Mouse (Mus musculus) brain, embryonic 18.5 days (tissue): ENCODE results near the gene Sp6.

Source experiments
- DNase-seq: peaks from one replicate; pipeline ENCODE4 v3.0.0-alpha.2; 2012; ENCODE audit warnings: low read depth, low spot score

The Sp6 gene

GRCm38 (mm10) chr11:96982355-96982754 is 30.8 kb upstream of the Sp6 start:
- DNase-seq, result no peak

GRCm38 (mm10) chr11:96982859-96983258 is 30.3 kb upstream of the Sp6 start, which contains the start of gene Sp2:
Gene Sp2 (minus strand): TSS chr11:96982959.
- DNase-seq, result no peak

GRCm38 (mm10) chr11:96984903-96985302 is 28.3 kb upstream of the Sp6 start:
- no peak for DNase-seq

GRCm38 (mm10) chr11:96986463-96986862 is 26.7 kb upstream of the Sp6 start:
- no peak for DNase-seq

- no peak for DNase-seq
Observed at GRCm38 (mm10) chr11:96987873-96988655, 25.1 kb upstream of the Sp6 start.

GRCm38 (mm10) chr11:96991501-96991900 is 21.7 kb upstream of the Sp6 start:
- no peak for DNase-seq

GRCm38 (mm10) chr11:96992722-96993311 is 20.4 kb upstream of the Sp6 start:
- no peak for DNase-seq

GRCm38 (mm10) chr11:96995031-96995430 is 18.2 kb upstream of the Sp6 start:
- no peak for DNase-seq

GRCm38 (mm10) chr11:96995836-96996772 is 17.1 kb upstream of the Sp6 start:
- no peak for DNase-seq

GRCm38 (mm10) chr11:96996773-96997379 is 16.3 kb upstream of the Sp6 start:
- DNase-seq, result no peak

- no peak for DNase-seq
Observed at GRCm38 (mm10) chr11:96997380-96997956, 15.7 kb upstream of the Sp6 start.

- DNase-seq, result no peak
Observed at GRCm38 (mm10) chr11:97003170-97003569, 10.0 kb upstream of the Sp6 start.

GRCm38 (mm10) chr11:97007093-97007794 is 6.0 kb upstream of the Sp6 start:
- DNase-seq, result no peak

GRCm38 (mm10) chr11:97009198-97009790 is 3.9 kb upstream of the Sp6 start:
- no peak for DNase-seq

- no peak for DNase-seq
Observed at GRCm38 (mm10) chr11:97017696-97018582, 4.7 kb downstream of the Sp6 start.

GRCm38 (mm10) chr11:97018583-97019344 is 5.6 kb downstream of the Sp6 start:
- no peak for DNase-seq

- DNase-seq, result no peak
Observed at GRCm38 (mm10) chr11:97019345-97019708, 6.1 kb downstream of the Sp6 start.

GRCm38 (mm10) chr11:97021121-97021765 is 8.0 kb downstream of the Sp6 start:
- no peak for DNase-seq
